Mouse (Mus musculus) G1E-ER4 (cell line): Measurements from ENCODE around the gene Rrm2. TPM values are rescaled to one million over a fixed set of nuclear protein-coding genes. Genes with fewer than 3 reads are reported as not detected.

ENCODE experiments used
- GATA1 ChIP-seq: IDR thresholded peaks from one replicate; pipeline ENCODE4 v1.8.0; 2012; ENCODE audit warnings: low read length, inconsistent platforms
- polyA plus RNA-seq: library from polyadenylated mRNA; stranded (reverse); fragments of >175 nt; gene quantifications from 2 replicates; pipeline ENCODE4 v1.2.3, GENCODE M21; 2012

The Rrm2 gene
- polyA plus RNA-seq, 1 experiment = 319 TPM

- TF ChIP-seq GATA1 = no peak
These were observed 10.4 kb upstream of the Rrm2 start for GRCm38 (mm10) chr12:24697484-24698204.

GRCm38 (mm10) chr12:24698514-24698913, 9.5 kb upstream of the Rrm2 start:
- no peak for TF ChIP-seq GATA1

- TF ChIP-seq GATA1 = no peak
These were observed 8.5 kb upstream of the Rrm2 start for GRCm38 (mm10) chr12:24699578-24699977.

- no peak for TF ChIP-seq GATA1
These were observed 5.0 kb upstream of the Rrm2 start for GRCm38 (mm10) chr12:24703013-24703412.

GRCm38 (mm10) chr12:24705502-24706263, 2.4 kb upstream of the Rrm2 start:
- no peak for TF ChIP-seq GATA1

- TF ChIP-seq GATA1 = no peak
These were observed 1.1 kb upstream of the Rrm2 start for GRCm38 (mm10) chr12:24706764-24707479.

GRCm38 (mm10) chr12:24707480-24707802, 600 bp upstream of the Rrm2 start:
- TF ChIP-seq GATA1 = no peak

GRCm38 (mm10) chr12:24708824-24709218, 780 bp downstream of the Rrm2 start:
- TF ChIP-seq GATA1 = no peak

- no peak for TF ChIP-seq GATA1
These were observed 1.4 kb downstream of the Rrm2 start for GRCm38 (mm10) chr12:24709409-24709808.

GRCm38 (mm10) chr12:24709831-24710508, 1.9 kb downstream of the Rrm2 start:
- no peak for TF ChIP-seq GATA1

- no peak for TF ChIP-seq GATA1
These were observed 2.6 kb downstream of the Rrm2 start for GRCm38 (mm10) chr12:24710672-24711071.

- no peak for TF ChIP-seq GATA1
These were observed 4.4 kb downstream of the Rrm2 start for GRCm38 (mm10) chr12:24712396-24712795.

- no peak for TF ChIP-seq GATA1
These were observed 6.7 kb downstream of the Rrm2 start for GRCm38 (mm10) chr12:24714579-24715255.

- TF ChIP-seq GATA1 = no peak
These were observed 7.3 kb downstream of the Rrm2 start for GRCm38 (mm10) chr12:24715268-24715896.
